Mouse (Mus musculus): Measurements from ENCODE around the gene Prrt4. TPM values are rescaled to one million over a fixed set of nuclear protein-coding genes. Genes with fewer than 3 reads are reported as not detected.

Gene Prrt4
- polyA plus RNA-seq (2015; fragmentation: Nextera tagmentation; extraction: Ambion mirVana), result 0.16 TPM in 2 replicates

DNA sequence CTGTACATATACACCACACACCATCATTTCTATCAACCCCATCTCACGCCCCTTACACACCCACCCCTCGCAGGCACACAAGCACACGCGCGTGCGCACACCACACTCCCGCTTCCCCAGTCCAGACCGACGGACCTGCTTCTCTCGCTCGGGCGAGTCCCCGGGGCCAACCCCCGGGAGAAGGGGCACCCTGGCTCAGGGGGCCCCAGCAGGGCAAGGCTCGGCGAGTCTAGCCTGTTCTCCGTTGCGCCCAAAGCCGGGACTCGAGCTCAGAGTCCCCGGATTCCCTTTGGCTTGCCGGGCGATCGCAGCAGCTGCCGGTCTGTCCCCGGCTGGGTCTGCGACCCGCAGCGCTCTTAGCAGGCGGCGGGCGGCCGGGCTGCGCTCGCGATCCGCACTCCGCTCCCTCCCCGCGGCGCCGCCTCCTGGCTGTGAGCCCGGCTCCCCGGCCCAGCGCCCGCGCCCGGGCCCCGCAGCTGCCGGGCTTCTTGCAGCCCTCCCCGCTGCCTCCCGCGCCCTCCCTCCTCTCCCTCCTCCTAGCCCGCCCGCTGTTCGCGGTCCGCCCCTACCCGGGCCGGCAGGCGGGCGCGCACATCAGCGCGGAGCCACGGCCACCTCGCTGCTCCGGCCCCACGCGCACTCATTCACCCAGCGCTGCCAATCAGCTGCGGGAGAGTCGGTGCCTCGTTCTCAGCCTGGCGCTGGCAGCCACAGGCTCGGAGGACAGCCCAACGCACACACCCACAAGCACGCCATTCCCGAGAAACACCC is at the start of gene Prrt4:
Gene Prrt4 (minus strand): TSS at position 697 of the 771 bp plus-strand sequence.

DNA sequence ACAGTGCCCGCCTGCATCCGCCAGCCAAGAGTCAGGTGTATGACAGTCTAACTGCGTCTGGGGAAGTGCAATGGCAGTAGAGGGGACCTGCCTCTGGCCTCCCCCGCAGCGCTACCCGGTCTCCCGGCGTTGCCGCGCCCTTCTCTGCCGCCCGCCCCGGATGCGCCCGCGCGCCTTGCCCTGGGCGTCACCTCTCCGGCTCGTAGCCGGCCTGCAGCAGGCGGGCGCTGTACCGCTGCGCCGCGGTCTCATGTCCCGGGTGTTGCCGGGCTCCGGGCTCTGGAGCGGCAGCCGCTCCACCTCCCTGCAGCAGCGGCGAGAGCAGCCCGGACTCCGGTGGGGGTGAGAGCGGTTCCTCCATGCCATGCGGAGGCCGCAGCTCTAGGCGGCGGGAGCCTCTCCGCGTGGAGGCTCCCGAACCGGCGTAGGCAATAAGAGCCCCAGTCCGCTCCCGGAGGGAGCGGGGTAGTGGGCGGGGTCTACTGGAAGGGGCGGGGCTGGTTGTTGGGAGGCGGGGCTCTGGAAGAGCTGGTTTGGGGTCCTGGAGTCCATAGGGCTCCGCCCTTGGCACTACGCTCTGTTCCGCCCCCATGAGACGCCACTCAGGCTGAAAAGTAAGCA is 36.6 kb upstream of the Prrt4 start, which contains the start of gene Impdh1:
Gene Impdh1 (minus strand): TSS at position 484 of the 621 bp plus-strand sequence.

DNA sequence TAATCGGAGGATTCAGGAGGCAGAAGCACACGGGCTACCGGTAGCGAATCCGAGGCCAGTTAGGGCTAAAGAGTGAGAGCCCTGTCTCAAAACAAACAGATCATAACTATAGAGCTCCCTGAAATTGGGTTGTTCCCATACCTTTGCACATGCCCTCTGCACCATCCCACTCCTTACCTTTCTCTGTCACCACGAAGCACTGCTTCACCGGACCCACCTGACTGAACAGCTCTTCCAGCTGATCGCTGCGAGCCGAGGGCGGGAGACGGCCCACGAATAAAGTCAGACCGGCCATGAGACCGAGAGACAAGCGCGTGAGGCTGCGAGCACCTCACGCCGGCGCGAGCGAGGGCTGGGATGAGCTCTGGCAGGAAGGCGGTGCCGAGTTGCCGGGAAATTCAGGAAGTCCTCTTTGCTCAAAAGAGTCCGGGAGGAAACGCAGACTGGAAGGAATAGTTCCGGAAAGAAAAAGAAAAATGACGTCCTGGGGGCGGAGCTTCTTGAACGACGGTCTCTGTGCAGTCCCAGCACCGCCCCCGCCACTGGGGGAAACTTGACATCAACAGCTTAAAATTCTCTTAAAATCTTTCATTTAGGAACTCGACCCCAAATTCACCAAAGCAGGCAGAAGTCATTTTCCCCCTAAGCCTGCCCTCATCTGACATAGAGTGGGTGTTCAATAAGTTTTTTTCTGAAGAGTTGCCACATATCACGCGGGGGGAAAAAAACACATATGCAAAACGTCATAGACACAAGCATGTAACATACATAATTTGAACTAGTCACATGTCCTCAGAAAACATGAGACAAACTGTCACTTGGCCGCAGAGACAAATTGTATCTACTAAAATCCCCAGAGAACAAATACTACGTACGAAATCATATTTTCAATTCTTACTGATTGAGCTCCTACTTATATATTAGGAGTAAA is 14.8 kb downstream of the Prrt4 start, which contains the start of gene Rbm28:
Gene Rbm28 (minus strand): TSS at position 693 of the 931 bp plus-strand sequence.

Other genes starting within 250 kb of the Prrt4 start
- gene Lep, start 119.4 kb downstream of the Prrt4 start, polyA plus RNA-seq (2015; fragmentation: Nextera tagmentation; extraction: Ambion mirVana), result not detected in 2 replicates
- 13.7 and 16.4 TPM in 2 replicates for gene Rbm28, start 14.6 kb downstream of the Prrt4 start, polyA plus RNA-seq (2015; fragmentation: Nextera tagmentation; extraction: Ambion mirVana)
- 15.9 and 20.6 TPM in 2 replicates for gene Impdh1, start 36.8 kb upstream of the Prrt4 start, polyA plus RNA-seq (2015; fragmentation: Nextera tagmentation; extraction: Ambion mirVana)
- gene Hilpda, start 92.9 kb upstream of the Prrt4 start, polyA plus RNA-seq (2015; fragmentation: Nextera tagmentation; extraction: Ambion mirVana), result 19.7 and 22.7 TPM in 2 replicates
- 0.19 and 0.39 TPM in 2 replicates for gene Fam71f2, start 100.0 kb upstream of the Prrt4 start, polyA plus RNA-seq (2015; fragmentation: Nextera tagmentation; extraction: Ambion mirVana)
- not detected in 2 replicates for gene Fam71f1, start 139.6 kb upstream of the Prrt4 start, polyA plus RNA-seq (2015; fragmentation: Nextera tagmentation; extraction: Ambion mirVana)
- 78.6 and 88.1 TPM in 2 replicates for gene Calu, start 168.5 kb upstream of the Prrt4 start, polyA plus RNA-seq (2015; fragmentation: Nextera tagmentation; extraction: Ambion mirVana)
- 0.29 and 0.31 TPM in 2 replicates for gene Opn1sw, start 208.9 kb upstream of the Prrt4 start, polyA plus RNA-seq (2015; fragmentation: Nextera tagmentation; extraction: Ambion mirVana)
- gene Ccdc136, start 216.7 kb upstream of the Prrt4 start, polyA plus RNA-seq (2015; fragmentation: Nextera tagmentation; extraction: Ambion mirVana), result 1.1 and 1.7 TPM in 2 replicates